Mouse (Mus musculus) neural tube, embryonic 11.5 days (tissue): ENCODE data around the gene Gpr55. TPM values are rescaled to one million over a fixed set of nuclear protein-coding genes. Genes with fewer than 3 reads are reported as not detected.

ENCODE experiments used
- ATAC-seq: fragments of 200-750 bp; cut with Nextera tagmentation; 2 replicates; pipeline ENCODE4 v1.8.0; 2017; ENCODE audit warnings: moderate number of reproducible peaks, mild to moderate bottlenecking, moderate TSS enrichment, moderate library complexity; ENCODE audit not compliant: insufficient read depth, low FRiP score, low TSS enrichment
- DNase-seq: peaks from one replicate; pipeline ENCODE4 v3.0.0-alpha.2; 2015; ENCODE audit warnings: low spot score
- H3K27ac ChIP-seq: fragments of 300-500 bp; sonication (generic); 2 replicates; pipeline ENCODE4 v1.5.1; 2014; ENCODE audit warnings: low read depth, mild to moderate bottlenecking, low read length
- H3K27me3 ChIP-seq: fragments of 300-500 bp; sonication (generic); 2 replicates; pipeline ENCODE4 v1.6.1; 2014; ENCODE audit warnings: mild to moderate bottlenecking, low read length, mixed read lengths; ENCODE audit not compliant: control insufficient read depth, insufficient read depth
- H3K36me3 ChIP-seq: fragments of 300-500 bp; sonication (generic); 2 replicates; pipeline ENCODE4 v1.6.1; 2014; ENCODE audit warnings: mild to moderate bottlenecking, low read length, moderate library complexity, mixed read lengths; ENCODE audit not compliant: control insufficient read depth, insufficient read depth
- H3K4me1 ChIP-seq: fragments of 300-500 bp; sonication (generic); 2 replicates; pipeline ENCODE4 v1.6.1; 2014; ENCODE audit warnings: low read length, mixed read lengths; ENCODE audit not compliant: control insufficient read depth, insufficient read depth
- H3K4me2 ChIP-seq: fragments of 300-500 bp; sonication (generic); 2 replicates; pipeline ENCODE4 v1.6.1; 2014; ENCODE audit warnings: low read depth, mild to moderate bottlenecking, moderate library complexity
- H3K4me3 ChIP-seq: fragments of 300-500 bp; sonication (generic); 2 replicates; pipeline ENCODE4 v1.5.1; 2014; ENCODE audit warnings: low read depth, low read length
- H3K9ac ChIP-seq: fragments of 300-500 bp; sonication (generic); 2 replicates; pipeline ENCODE4 v1.6.1; 2014; ENCODE audit warnings: mild to moderate bottlenecking, low read length
- H3K9me3 ChIP-seq: fragments of 300-500 bp; sonication (generic); 2 replicates; pipeline ENCODE4 v1.6.1; 2016; ENCODE audit warnings: low read length; ENCODE audit not compliant: control insufficient read depth
- WGBS: fragments of 180-500 bp; shearing (Covaris S2); extraction: QIAGEN DNeasy Blood & Tissue Kit; methylation state at CpG from one replicate; pipeline ENCODE4 v1.1.7; 2014; 5-methylcytosine and 5-hydroxymethylcytosine counted together
- polyA plus RNA-seq: library from polyadenylated mRNA; unstranded; fragments of >200 nt; fragmentation: Nextera tagmentation; extraction: Ambion mirVana; gene quantifications from 2 replicates; pipeline ENCODE4 v1.2.1, GENCODE M21; 2014

The Gpr55 gene
- polyA plus RNA-seq, 1 experiment from 2014 or later: not detected

DNA sequence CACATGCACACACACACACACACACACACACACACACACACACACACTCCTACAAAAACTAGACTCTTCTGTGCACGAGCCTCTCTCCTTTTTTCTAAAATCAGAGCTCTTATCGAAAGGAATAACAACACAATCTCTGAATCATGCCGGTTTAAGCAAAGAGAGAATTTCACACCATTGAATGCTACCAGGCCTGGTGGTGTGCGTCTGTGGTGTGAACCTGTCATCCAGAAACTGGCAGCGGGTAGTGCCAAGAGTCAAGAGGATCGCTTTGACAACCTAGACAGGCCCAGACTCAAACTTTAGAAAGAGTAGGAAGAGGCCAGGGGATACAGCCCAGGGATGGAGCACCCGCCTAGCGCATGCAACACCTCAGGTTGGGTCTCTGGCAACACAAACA, 18.5 kb downstream of the Gpr55 start:
- no peaks in the 10 kb centered on the region for H3K27me3 ChIP-seq
- no peak overlapping the region for H3K9ac ChIP-seq
- ATAC-seq (no peak), DNase-seq (no peak)
- WGBS: 82% methylated on average over 8 of the region's 8 CpGs
- no peak overlapping the region for H3K27ac ChIP-seq
- H3K4me1 ChIP-seq: no peaks in the 10 kb centered on the region
- H3K9me3 ChIP-seq: no peaks in the 10 kb centered on the region
- H3K4me3 ChIP-seq: no peak overlapping the region
- no peaks in the 10 kb centered on the region for H3K36me3 ChIP-seq
- H3K4me2 ChIP-seq: no peak overlapping the region

DNA sequence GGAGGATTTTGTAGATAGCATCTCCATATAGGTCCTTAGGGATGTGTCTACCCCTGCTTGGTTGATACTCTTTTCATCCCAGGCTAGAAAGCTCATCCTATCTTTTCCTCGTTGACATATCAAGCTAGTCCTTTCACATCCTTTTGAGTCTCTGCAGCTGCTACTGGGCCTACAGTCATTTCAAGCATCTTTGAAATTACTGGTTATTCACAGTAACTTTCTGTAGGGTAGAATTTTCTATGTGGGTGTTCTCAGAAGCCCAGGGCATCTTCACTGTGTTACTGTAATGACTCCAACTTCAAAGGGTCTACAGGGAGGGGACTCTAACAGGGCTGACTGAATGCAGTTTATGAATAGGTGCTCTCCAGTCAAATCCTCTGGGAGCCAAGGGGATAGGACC, 23.5 kb downstream of the Gpr55 start:
- ATAC-seq: no peak
- WGBS: 77% methylated on average over 1 of the region's 1 CpGs
- H3K4me3 ChIP-seq: no peak overlapping the region
- H3K4me1 ChIP-seq: peaks cover 18% of the 10 kb centered on the region
- H3K27ac ChIP-seq: no peak overlapping the region
- H3K9me3 ChIP-seq: no peaks in the 10 kb centered on the region
- no peaks in the 10 kb centered on the region for H3K27me3 ChIP-seq
- no peak overlapping the region for H3K9ac ChIP-seq
- no peak overlapping the region for H3K4me2 ChIP-seq
- no peak for DNase-seq
- no peaks in the 10 kb centered on the region for H3K36me3 ChIP-seq

DNA sequence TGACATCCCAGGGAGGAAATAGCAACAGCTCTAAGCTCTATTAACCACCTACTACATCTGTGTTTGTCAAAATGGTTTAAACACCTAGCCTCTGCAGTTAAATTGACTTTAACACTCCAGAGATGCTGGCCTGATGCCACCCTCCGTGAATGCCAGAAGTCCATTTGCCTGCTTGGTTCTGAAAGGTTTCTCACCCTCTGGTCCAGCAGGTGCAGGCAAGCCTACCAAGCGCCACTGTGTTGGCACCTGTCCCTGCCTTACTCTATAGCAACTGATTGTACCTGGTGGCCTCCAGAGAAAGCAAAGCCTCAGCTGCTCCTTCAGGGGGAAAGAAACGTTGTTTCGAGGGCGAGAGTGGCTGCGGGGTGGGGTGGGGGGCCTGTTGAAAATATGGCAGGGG, 24.5 kb downstream of the Gpr55 start:
- Histone ChIP-seq H3K9me3 (no peaks in the 10 kb centered on the region), H3K36me3 (no peaks in the 10 kb centered on the region), H3K4me3 (no peak overlapping the region), H3K4me2 (no peak overlapping the region), H3K9ac (no peak overlapping the region), H3K27me3 (no peaks in the 10 kb centered on the region), H3K27ac (no peak overlapping the region), H3K4me1 (peaks cover 18% of the 10 kb centered on the region)
- DNase-seq (no peak), ATAC-seq (no peak)
- 85% methylated on average over 6 of the region's 6 CpGs for WGBS

DNA sequence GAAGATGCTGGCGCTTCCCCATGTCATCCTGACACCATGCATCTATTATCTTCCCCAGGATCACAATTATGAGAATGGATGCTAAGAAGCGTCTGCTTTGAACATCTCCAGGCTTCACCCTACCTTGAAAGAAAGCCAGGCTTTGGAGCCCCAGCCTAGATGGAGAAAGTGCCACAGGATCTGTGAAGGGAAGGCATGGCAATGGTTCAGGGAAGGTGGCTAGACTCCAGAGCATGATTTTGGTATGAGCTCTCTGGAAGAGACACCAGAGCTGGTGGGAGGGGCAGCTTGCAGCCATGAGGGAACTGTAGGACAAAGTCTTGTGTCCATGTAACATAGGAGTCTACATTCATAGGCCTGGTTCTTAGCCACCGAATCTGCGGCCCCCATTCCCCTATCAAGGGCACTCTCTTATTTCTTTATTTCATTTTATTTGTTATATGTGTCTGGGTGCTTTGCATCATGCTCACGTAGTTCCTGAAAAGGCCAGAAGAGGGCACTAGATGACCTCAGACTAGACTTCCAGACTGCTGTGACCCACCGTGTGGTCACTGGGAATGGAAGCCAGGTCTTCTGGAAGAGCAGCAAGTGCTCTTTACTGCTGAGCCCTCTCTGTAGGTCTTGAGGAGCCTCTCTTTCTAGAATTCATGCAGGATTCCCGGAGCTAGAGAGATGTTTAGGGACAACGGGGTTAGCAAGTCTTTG, 25.5 kb downstream of the Gpr55 start:
- no peak overlapping the region for H3K4me2 ChIP-seq
- H3K4me1 ChIP-seq: peaks cover 18% of the 10 kb centered on the region
- no peak for ATAC-seq
- no peaks in the 10 kb centered on the region for H3K27me3 ChIP-seq
- WGBS: 52% methylated on average over 8 of the region's 8 CpGs
- H3K27ac ChIP-seq: no peak overlapping the region
- no peak overlapping the region for H3K9ac ChIP-seq
- H3K4me3 ChIP-seq: no peak overlapping the region
- no peaks in the 10 kb centered on the region for H3K9me3 ChIP-seq
- no peaks in the 10 kb centered on the region for H3K36me3 ChIP-seq
- DNase-seq: peak; percentile 36

DNA sequence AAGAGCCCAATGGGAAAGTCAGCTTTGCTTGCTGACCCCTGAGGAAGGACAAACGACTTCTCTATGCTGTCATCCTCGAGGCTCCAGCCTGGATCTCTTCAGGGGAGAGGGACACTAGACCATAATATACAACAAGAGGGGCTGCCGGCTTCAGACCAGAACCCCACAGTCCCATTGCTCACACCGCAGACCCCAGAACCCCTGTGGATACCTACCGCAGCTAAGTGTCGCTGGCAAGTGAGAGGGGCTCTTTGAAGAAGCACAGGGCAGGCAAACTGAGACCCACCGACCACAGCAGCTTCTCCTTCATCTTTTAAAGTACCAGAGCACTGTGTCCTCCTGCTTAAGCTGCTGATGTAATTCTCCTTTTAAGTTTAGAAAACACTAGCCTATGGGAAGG, 26.2 kb downstream of the Gpr55 start:
- Histone ChIP-seq H3K4me3 (no peak overlapping the region), H3K9ac (no peak overlapping the region), H3K4me2 (no peak overlapping the region), H3K27me3 (no peaks in the 10 kb centered on the region), H3K27ac (no peak overlapping the region), H3K9me3 (no peaks in the 10 kb centered on the region), H3K36me3 (no peaks in the 10 kb centered on the region), H3K4me1 (peaks cover 18% of the 10 kb centered on the region)
- WGBS: 5% methylated on average over 7 of the region's 7 CpGs
- DNase-seq (no peak), ATAC-seq (no peak)

DNA sequence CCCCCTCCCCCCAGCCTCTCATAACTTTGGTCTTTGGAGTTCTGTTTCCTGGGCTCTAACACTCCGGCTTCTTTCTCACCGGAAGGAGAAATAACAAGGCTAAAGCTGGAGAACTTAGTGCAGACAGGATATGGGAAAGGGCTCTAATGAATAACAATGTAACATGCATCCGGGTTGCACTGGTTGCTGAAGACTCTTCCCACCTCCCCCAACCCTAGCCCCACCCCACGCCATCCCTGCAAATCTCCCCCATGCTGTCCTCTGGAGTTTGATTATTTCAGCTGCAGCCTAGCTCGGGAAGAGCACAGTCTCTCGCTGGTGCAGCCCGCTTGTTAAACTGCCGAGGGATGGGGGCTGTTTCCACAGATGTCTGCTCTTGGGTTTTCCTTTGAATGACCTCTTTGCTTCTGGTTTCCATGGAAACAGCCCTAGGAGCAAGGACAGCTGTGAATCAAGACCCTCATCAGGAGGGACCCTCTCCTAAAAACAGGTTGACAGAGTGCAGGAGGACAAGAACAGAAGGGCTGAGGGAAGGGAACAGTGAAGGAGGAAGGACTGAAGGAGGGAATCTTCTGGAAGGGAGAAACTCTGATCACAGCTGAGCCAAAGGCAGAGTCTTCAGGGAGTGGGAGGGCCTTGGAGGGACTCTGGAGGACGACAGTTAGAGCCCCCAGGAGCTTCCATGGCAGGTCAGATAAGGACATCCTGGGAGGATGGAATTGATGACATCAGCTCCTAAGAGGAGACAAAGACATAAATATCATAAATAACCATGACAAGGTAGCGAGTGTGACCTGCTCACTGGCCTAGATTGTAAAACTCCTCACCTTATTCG, 27.0 kb downstream of the Gpr55 start:
- Histone ChIP-seq H3K9me3 (no peaks in the 10 kb centered on the region), H3K27me3 (no peaks in the 10 kb centered on the region), H3K36me3 (no peaks in the 10 kb centered on the region), H3K9ac (no peak overlapping the region), H3K27ac (peak overlapping the region; percentile 23), H3K4me3 (no peak overlapping the region), H3K4me1 (peaks cover 18% of the 10 kb centered on the region), H3K4me2 (peak overlapping the region; percentile 30)
- 3% methylated on average over 11 of the region's 11 CpGs for WGBS
- peak; percentile 68 for DNase-seq
- peak; percentile 76 for ATAC-seq

DNA sequence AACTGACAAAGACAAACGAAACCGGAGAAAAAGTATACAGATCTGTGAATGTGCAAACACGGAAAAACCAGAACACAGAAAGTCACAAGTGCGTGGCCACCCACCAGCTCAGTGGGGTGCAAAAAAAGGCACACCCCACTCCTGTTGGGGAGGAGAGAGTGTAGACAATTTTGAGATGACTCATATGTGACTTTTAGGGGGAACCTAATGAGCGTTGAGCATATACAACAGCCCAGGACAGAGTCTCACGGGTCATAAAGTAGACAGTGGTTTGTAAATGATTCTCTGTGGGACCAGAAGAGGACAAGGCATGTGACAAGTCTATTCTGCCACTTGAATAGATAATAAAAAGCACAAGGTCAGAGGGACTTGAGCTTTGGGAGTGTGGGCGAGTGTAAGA, 27.6 kb downstream of the Gpr55 start:
- Histone ChIP-seq H3K27ac (peak overlapping the region; percentile 23), H3K4me3 (no peak overlapping the region), H3K4me2 (peak overlapping the region; percentile 30), H3K27me3 (no peaks in the 10 kb centered on the region), H3K9ac (no peak overlapping the region), H3K36me3 (no peaks in the 10 kb centered on the region), H3K9me3 (no peaks in the 10 kb centered on the region), H3K4me1 (peaks cover 21% of the 10 kb centered on the region)
- 2% methylated on average over 7 of the region's 7 CpGs for WGBS
- peak; percentile 46 for ATAC-seq
- peak; percentile 28 for DNase-seq

DNA sequence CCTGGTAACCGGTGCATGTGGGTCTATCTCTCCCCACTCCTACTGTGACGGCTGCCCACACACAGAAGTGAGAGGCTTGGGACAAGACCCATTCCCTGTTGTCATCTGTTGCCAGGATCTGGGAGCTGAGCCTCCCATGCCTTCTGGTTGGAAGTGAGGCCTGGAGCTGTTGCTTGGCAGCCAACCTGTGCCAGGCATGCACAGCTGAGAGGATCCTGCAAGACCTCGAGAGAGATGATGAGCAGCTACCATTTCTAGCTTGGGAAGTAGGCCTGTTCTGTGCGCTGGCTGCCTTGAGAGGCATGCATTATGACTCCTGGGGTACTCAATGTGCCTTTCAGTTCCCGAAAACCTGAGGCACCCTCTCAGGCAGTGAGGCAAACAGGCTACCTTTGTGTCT, 29.6 kb downstream of the Gpr55 start:
- Histone ChIP-seq H3K9ac (no peak overlapping the region), H3K4me2 (no peak overlapping the region), H3K4me3 (no peak overlapping the region), H3K9me3 (no peaks in the 10 kb centered on the region), H3K4me1 (peaks cover 28% of the 10 kb centered on the region), H3K36me3 (no peaks in the 10 kb centered on the region), H3K27me3 (no peaks in the 10 kb centered on the region), H3K27ac (no peak overlapping the region)
- DNase-seq: no peak
- ATAC-seq: no peak
- 79% methylated on average over 5 of the region's 5 CpGs for WGBS

DNA sequence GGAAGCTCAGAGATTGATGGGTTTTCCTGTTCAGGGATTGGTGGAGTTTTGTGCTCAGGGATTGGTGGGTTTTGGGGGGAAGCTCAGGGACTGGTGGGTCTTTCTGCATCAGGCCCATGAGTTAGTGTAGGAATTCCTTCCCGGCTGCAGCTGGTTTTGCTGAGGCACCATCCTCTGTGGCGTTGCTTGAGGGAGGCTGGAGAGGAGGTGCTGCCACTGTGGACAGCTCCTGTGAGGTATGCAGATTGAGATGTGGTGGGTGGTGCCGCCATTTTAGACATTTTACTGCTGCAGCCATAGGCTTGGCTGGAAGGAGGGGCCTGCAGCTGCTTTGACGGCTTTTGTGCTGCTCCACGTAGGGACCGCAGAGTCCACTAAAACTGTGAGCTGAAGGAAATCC, 31.4 kb downstream of the Gpr55 start:
- ATAC-seq (no peak), DNase-seq (no peak)
- no peak overlapping the region for H3K4me2 ChIP-seq
- H3K36me3 ChIP-seq: no peaks in the 10 kb centered on the region
- H3K4me1 ChIP-seq: peaks cover 24% of the 10 kb centered on the region
- H3K9ac ChIP-seq: no peak overlapping the region
- 89% methylated on average over 6 of the region's 6 CpGs for WGBS
- no peaks in the 10 kb centered on the region for H3K9me3 ChIP-seq
- H3K27me3 ChIP-seq: no peaks in the 10 kb centered on the region
- no peak overlapping the region for H3K4me3 ChIP-seq
- no peak overlapping the region for H3K27ac ChIP-seq
